Mouse (Mus musculus) telencephalon, adult 2 months (tissue): ENCODE results near the gene Entpd4b.
"Not testable (repeated sequence)": the region's sequence is repeated elsewhere in the genome, so short reads cannot be mapped to it uniquely, and the experiment has no call there.

Experiments
- DNase-seq: peaks from one replicate; pipeline ENCODE4 v3.0.0-alpha.2; 2011; ENCODE audit warnings: low read depth, low spot score

Gene Entpd4b

DNA sequence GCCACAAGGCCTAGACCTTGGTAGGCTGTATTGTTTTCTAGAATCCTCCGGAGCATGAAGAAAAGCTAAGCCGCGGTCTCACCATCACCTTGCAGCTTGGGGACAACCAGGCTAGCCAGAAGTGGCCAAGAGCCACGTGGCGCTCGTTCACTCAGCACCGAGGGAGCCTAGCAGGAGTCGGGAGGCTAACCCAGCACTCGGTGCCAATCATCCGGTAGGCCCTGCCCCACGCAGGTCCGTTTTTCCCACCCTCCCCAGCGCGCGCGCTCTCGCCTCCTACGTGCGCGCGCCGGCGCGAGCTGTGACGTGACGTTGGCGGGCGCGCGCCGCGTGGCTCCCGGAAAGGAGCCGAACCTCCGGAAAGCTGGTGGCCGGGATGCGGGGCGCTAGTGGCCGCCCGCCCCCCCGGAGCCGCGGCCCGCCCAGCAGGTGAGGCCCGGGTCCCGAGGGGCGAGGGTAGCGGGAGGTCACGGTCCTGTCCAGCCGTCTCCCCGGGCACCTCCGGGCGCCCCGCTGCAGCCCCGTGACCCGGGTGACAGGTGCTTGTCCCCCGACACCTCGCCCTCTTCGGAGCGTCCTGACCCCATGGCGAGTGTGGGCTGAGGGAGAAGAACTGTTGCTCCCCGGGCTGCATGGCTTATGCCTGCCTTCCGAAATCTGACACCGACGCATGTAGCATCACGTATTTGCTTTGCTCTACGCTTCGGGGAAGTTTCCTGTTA lies at the start of gene Entpd4b:
Entpd4b (plus strand) TSS at position 315 of the 722 bp plus-strand sequence.
- DNase-seq: not testable (repeated sequence)

DNA sequence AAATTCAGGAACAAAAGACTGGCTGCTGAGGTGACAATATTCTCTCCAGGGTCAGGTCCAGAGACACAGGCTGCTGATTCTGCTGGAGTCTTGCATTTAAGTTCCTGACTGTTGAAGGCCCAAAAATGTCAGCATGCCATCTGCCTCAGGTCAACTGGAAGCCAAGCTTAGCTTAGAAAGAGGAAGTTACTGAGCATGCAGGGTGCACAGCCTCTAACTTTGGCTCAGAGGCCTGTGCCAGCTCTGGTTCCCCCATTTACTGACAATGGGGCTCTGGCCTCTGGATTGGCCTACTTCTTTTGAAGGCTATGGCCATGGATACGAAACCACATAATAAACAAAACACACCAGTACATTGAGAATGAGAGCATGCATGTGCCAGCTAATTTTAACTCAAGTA lies 48.2 kb upstream of the Entpd4b start:
- DNase-seq: not testable (repeated sequence)

DNA sequence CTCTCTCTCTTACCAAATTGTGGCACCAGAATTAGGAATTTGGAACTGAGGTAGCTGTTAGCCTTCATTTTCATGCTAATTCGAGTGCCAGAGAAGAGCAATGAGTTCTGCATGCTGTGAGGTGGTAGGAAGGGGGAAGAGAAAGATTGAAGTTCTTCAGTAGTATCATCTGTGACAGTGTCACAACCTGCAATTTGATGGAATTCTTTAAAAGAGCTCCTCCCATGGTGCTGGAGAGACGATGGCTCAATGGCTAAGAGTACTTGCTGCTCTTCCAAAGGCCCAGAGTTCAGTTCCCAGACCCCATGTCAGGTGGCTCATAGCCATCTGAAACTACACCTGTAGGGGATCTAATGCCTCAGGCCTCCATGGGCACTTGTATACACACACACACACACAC lies 42.8 kb upstream of the Entpd4b start, which contains the start of gene Gm27179:
Gm27179 (minus strand) TSS at position 101 of the 400 bp plus-strand sequence.
- DNase-seq: not testable (repeated sequence)

DNA sequence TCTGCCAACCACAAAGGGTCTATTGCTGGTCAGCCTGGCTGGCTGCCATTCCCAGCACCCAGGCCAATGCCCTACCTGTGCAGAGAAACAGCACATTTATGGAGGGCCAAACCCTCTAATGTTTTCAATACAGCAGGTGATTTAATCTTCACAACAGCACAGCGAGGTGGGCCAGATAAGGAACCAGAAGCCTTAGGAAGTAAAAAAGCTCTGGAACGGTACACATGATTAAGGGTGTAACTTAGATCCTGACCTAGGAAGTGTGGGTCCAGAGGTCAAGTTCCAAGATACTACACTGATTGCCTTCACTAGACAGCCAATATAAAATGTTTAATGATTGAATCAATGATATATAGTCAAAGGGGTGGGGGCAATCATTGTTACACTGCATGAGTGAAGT lies 34.4 kb upstream of the Entpd4b start:
- not testable (repeated sequence) for DNase-seq

DNA sequence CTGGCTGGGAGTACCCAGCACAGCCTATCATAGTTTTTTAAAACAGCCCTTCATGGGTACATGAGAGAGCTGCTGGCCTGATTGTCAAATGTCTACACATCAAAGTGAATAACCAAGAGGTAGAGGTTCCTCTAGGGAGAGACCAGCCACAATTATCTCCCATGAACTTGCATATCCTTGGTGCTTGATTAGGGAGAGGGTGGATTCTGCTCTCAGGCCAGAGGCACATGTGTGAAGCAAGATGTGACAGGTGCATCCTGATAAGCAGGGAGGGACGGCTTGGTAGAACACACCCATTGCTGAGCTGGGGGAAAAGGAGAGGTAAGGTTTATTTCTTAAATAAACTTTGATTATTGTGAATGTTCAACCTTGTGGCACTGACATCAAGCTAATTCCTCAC lies 32.2 kb upstream of the Entpd4b start:
- DNase-seq: not testable (repeated sequence)

DNA sequence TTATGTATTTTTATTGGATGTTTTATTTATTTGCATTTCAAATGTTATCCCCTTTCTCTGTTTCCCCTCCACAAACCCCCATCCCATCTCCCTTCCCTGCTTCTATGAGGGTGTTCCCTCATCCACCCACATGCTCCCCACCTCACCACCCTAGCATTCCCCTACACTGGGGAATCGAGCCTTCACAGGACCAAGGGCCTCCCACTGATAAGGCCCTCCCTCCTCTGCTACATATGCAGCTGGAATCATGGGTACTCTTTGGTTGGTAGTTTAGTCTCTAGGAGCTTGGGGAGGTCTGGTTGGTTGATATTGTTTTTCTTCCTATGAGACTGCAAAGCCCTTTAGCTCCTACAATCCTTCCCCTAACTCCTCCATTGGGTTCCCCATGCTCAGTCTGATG lies 29.0 kb upstream of the Entpd4b start:
- not testable (repeated sequence) for DNase-seq

DNA sequence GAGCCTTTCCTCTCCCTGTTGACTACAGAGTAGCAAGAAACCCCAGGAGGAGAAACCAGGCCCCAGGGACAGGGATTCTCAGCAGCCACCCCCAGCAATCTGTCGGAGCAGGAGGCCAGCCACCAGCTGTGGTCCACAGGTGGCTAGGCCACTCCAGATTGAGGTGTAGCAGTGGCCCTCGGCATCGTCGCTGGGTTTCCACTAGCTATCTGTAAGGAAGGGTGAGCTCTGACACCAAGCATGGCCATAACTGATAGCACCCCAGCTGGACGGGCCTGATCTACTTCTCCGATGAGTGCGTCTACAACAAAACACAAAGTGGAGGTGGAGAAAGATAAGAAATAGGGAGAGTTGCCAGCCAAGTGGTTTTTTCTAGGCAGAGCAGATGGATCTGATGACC lies 18.7 kb upstream of the Entpd4b start:
- DNase-seq: not testable (repeated sequence)

DNA sequence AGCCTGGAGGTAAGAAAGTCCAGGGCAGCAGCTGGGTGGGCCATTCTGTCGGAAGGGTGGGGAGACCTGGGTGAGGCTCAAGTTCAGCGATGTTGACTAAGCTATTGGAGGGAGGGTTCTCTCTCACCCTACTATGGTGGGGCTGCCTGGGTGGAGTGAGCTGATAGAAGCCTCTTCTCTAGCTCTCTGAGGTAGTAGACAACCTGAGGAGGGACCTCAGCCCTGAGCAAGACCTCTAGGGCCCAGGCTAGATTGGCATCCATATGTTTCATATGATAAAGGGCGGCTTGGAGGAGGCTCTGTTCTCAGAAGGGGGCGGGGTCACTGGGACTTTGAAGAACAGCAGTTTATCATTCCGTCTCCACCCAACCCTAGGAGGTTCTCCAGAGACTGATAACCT lies 15.1 kb upstream of the Entpd4b start:
- not testable (repeated sequence) for DNase-seq

DNA sequence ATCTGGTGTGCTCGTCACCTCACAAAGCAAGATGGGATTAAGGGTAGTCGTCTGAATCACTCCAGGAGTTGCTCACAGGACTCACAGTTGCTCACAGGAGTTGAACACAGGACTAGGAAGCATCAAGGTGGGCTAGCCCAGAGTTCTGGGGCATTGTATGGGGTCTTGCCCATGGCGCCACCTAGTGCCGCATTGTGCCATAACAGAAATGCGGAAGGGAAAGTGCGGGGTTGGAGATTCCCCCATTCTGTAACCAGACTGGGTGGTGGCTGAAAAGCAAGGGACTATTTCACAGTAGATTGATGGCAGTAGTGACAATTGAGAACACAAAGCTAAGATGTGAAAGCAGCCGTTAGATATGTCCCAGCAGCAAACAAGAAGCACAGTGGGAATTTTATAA lies 12.5 kb upstream of the Entpd4b start:
- DNase-seq: not testable (repeated sequence)

DNA sequence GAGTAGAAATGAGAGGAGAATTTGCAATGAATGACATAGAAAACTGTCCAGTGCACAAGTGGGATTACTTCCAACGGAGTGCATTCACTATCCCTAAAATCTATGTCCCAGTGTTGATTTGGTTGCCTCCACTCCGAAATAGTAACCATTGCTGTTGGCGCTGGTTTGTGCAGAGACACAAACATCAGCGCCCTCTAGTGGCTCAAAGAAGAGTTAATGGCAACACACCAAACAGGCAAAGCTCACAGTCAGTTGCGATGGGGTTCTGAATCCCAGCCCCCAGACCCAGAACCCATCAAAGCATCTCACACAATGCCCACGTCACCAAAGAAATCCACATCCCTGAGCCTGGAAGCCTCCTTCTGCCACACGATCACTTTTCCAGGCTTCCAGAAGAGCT lies 11.2 kb upstream of the Entpd4b start:
- DNase-seq: not testable (repeated sequence)

DNA sequence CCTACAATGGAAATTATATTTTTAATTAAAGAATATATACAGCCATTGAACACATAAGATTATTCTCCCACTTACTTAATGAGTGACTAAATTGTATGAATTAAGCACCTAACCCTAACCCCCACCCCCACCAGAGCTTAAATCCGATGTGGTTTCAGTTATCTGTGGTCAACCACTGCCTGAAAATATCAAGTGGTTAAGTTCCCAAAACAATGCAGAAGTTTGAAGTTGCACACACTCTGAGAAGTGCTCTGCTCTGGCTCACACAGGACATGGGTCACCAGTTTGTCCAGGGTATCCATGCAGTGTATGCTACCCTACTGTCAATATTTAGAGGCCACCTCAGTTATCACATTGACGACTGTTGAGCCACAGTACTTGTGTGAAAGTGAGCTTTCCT lies 10.2 kb upstream of the Entpd4b start:
- DNase-seq: not testable (repeated sequence)

DNA sequence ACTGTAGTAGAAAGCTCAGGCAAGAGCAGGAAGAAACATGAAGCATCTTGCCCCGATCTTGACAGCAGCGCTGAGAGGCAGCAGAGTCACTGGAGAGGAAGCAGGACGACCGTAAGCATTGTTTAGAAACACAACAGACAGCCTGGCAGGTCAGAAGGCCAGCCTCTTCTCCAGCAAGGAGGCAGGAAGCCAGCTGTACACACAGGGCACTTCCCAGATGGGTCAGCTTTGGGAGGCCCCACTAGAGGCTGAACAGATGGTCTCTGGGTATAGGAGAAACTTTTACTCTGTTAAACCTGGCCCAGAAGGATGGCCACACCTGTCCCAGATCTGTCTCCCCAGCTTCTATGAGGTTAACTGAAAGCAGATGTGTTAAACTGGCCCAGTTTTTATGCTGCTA lies 7.9 kb upstream of the Entpd4b start:
- not testable (repeated sequence) for DNase-seq

DNA sequence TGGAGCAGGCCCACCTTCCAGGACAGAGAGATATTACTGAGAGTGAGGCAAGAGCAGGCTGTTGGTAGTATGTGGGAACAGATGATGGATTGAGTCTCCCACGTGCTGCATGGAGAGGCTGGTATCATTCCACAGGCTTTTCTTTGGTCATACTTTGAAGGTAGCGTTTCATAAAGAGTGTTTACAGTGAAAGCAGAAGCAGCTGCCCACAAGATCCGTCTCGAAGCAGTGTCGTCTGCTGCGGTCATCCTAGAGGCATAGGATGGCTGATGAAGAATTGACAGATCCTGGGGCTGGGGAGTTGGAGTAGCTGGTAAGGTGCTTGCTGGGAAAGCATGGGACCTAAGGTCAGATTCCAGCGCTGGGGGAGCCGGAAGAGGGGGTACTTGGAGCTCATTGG lies 1.6 kb downstream of the Entpd4b start:
- not testable (repeated sequence) for DNase-seq

DNA sequence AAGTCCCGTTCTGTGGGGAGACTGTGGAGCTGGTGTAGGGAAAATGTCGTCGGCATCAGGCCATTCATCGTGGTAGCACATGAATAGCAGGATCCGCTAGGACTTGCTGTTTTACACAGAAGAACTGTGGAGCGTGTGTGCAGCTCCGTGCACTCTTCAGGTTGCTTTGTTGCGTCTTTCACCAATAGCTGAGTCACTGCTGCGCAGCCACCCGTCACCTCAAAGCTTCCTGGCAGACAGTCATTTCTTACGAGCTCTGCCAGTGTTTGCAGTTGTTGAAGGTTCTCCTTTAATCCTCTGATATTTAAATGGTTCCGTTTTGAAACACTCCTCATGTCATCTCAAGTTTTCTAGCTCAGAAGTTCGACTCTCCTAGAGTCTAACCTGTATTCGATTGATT lies 2.3 kb downstream of the Entpd4b start:
- not testable (repeated sequence) for DNase-seq
